In the genomic region with DNA sequence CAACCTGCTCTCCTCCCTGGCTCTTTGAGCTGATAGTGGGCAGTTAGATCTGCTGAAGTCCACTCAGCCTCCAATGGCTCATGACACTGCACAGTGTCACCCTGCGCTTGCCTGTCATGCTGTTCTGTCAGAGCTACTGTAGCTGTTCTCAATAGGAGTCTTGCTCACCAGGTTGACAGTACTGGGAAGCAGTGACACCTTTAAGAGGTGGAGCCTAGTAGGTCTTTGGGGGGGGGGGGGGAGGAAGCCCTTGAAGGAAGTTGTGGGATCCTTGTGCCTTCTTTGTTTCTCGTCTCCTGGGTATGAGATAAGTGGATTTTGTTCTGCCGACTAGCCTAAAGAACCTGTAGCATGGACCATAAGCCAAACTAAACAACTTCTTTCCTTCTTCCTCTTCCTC, we compare ENCODE assay signal across 21 mouse cellular contexts. TPM values are rescaled to one million over a fixed set of nuclear protein-coding genes. Genes with fewer than 3 reads are reported as not detected.
A peak's percentile ranks its signal among the peaks of the same experiment; 100 is the strongest.
DNase-seq lines count a peak whose midpoint lies in the region; ATAC-seq and TF ChIP-seq lines count a peak whose summit lies in the region.
"Had no signal": no experiment of that assay in that cellular context is flagged by ENCODE, and none has a peak within 500 bp of the region (broad histone marks: within the 10 kb centered on the region; RNA-seq: fewer than 3 reads in every experiment).

No protein-coding gene starts in this region.

- peaks cover 15% of the 10 kb centered on the region for H3K4me1 ChIP-seq in thymus, adult 2 months (replicated peaks; ENCODE audit: control insufficient read depth, insufficient read depth, low read length)

- intact Hi-C loops in heart, postnatal 10 days (cut with DNase I), result no loop called here

- H3K27ac ChIP-seq in thymus, adult 2 months (ENCODE audit: control insufficient read depth, insufficient read depth, low read length), result peak overlapping the region; percentile 58
- H3K27ac ChIP-seq: forebrain, embryonic 12.5 days; heart, embryonic 15.5 days; hindbrain, embryonic 12.5 days; intestine, embryonic 15.5 days; limb, embryonic 13.5 days; liver, embryonic 14.5 days; neural tube, embryonic 15.5 days had no signal

- TF ChIP-seq CTCF in thymus, adult 2 months (IDR thresholded peaks at IDR 0.05; ENCODE audit: borderline replicate concordance, control insufficient read depth, extremely low read depth, insufficient read depth, low read length, poor library complexity), result no peak

- peak overlapping the region; percentile 37 for H3K4me3 ChIP-seq in thymus, adult 2 months (ENCODE audit: control insufficient read depth, insufficient read depth, low read length)
- H3K4me3 ChIP-seq: forebrain, embryonic 12.5 days; heart, embryonic 15.5 days; hindbrain, embryonic 12.5 days; intestine, embryonic 15.5 days; limb, embryonic 13.5 days; neural tube, embryonic 15.5 days had no signal

- peak; percentile 1 for DNase-seq in heart, postnatal 4 days
- no peak for DNase-seq in heart, postnatal 10 days
- DNase-seq in thymus, adult 2 months, result no peak
- no peak for DNase-seq in thymus, postnatal 14 days
- peak; percentile 52 for DNase-seq in splenic B cell, adult 2 months (ENCODE audit: low read depth, low spot score)
- DNase-seq in adrenal gland, postnatal 25 days, result no peak
- DNase-seq in layer of hippocampus, adult 9-10 months (ENCODE audit: low spot score), result no peak
- DNase-seq: cerebellum, adult 2 months; cerebellum, postnatal 36 days; heart, adult 18-20 months; kidney, postnatal 4 days; midbrain, embryonic 14.5 days had no signal

- 0 out of 2 replicates have a peak, but pooled peaks have one; percentile 17 for TF ChIP-seq POLR2A in thymus, adult 2 months (IDR thresholded peaks at IDR 0.05; ENCODE audit: control insufficient read depth, extremely low read depth, insufficient read depth, low read length, poor library complexity)

- WGBS in thymus, adult 2 months, result 23% methylated on average over 3 of the region's 3 CpGs

- peak; percentile 15 for ATAC-seq in granulocyte monocyte progenitor cell, adult 5-6 weeks (replicated peaks; ENCODE audit: poor library complexity, severe bottlenecking)
- ATAC-seq: intestine, embryonic 15.5 days; lung, postnatal 0 days had no signal

- no peaks in the 10 kb centered on the region for H3K27me3 ChIP-seq in thymus, adult 2 months (ENCODE audit: control insufficient read depth, insufficient read depth, low read length)
- H3K27me3 ChIP-seq in splenic B cell, adult 2 months (ENCODE audit: control insufficient read depth, insufficient read depth, low read length, poor library complexity, severe bottlenecking), result no peaks in the 10 kb centered on the region
- H3K27me3 ChIP-seq: heart, embryonic 15.5 days; hindbrain, embryonic 12.5 days; intestine, embryonic 15.5 days; limb, embryonic 13.5 days; neural tube, embryonic 15.5 days had no signal

- H3K36me3 ChIP-seq in thymus, adult 2 months (ENCODE audit: control insufficient read depth, insufficient read depth, low read length), result no peaks in the 10 kb centered on the region
- no peaks in the 10 kb centered on the region for H3K36me3 ChIP-seq in splenic B cell, adult 2 months (ENCODE audit: control insufficient read depth, insufficient read depth, low read length, poor library complexity, severe bottlenecking)
- H3K36me3 ChIP-seq: forebrain, embryonic 12.5 days; heart, embryonic 15.5 days; hindbrain, embryonic 12.5 days; intestine, embryonic 15.5 days; limb, embryonic 13.5 days; neural tube, embryonic 15.5 days had no signal

RNA-seq across cellular contexts. Expression of gene Sec61a1, which starts 3.9 kb away (rescaled TPM):
- 100 to 1,000 TPM; 116 to 121 TPM for total RNA-seq in heart, postnatal 4 days (2021)
- total RNA-seq in heart, postnatal 10 days (2021), result 10 to 100 TPM; 89.4 to 89.9 TPM
- polyA plus RNA-seq in thymus, adult 2 months (2012; rRNA removed), result 287 and 301 TPM in 2 replicates
- total RNA-seq in granulocyte monocyte progenitor cell, adult 5-6 weeks (2014; fragmentation: Nextera tagmentation), result 221 and 234 TPM in 2 replicates
- total RNA-seq in granulocyte monocyte progenitor cell, adult 5-6 weeks (2017), result 228 and 244 TPM in 2 replicates
- 172 and 176 TPM in 2 replicates for total RNA-seq in adrenal gland, postnatal 25 days (2021)

RNA-seq across cellular contexts. Expression of gene Ruvbl1, which starts 57.4 kb away (rescaled TPM):
- 10 to 100 TPM; 24.5 to 24.7 TPM for total RNA-seq in heart, postnatal 4 days (2021)
- total RNA-seq in heart, postnatal 10 days (2021), result 10 to 100 TPM; 21.3 to 23.8 TPM
- polyA plus RNA-seq in thymus, adult 2 months (2012; rRNA removed), result 52.1 and 52.2 TPM in 2 replicates
- 78.4 and 93.5 TPM in 2 replicates for total RNA-seq in granulocyte monocyte progenitor cell, adult 5-6 weeks (2014; fragmentation: Nextera tagmentation)
- 159 and 180 TPM in 2 replicates for total RNA-seq in granulocyte monocyte progenitor cell, adult 5-6 weeks (2017)
- 24.9 and 33.9 TPM in 2 replicates for total RNA-seq in adrenal gland, postnatal 25 days (2021)

Comparison
In these comparisons a context has a peak if more than half of its experiments do, and no peak if none do; other contexts are left out.
1. DNase-seq: peak in heart, postnatal 4 days (single experiment) and splenic B cell, adult 2 months (single experiment); none in heart, postnatal 10 days (0 of 2), thymus, adult 2 months (single experiment), thymus, postnatal 14 days (single experiment), adrenal gland, postnatal 25 days (single experiment) and layer of hippocampus, adult 9-10 months (single experiment).